Mouse (Mus musculus): ENCODE measurements around the gene Zfp697. TPM values are rescaled to one million over a fixed set of nuclear protein-coding genes. Genes with fewer than 3 reads are reported as not detected.
A peak's percentile ranks its signal among the peaks of the same experiment; 100 is the strongest.
"Not testable (repeated sequence)": the region's sequence is repeated elsewhere in the genome, so short reads cannot be mapped to it uniquely, and the experiment has no call there.

Zfp697 gene
- polyA plus RNA-seq, 1 experiment from 2014 or later, result 2.1 TPM

DNA sequence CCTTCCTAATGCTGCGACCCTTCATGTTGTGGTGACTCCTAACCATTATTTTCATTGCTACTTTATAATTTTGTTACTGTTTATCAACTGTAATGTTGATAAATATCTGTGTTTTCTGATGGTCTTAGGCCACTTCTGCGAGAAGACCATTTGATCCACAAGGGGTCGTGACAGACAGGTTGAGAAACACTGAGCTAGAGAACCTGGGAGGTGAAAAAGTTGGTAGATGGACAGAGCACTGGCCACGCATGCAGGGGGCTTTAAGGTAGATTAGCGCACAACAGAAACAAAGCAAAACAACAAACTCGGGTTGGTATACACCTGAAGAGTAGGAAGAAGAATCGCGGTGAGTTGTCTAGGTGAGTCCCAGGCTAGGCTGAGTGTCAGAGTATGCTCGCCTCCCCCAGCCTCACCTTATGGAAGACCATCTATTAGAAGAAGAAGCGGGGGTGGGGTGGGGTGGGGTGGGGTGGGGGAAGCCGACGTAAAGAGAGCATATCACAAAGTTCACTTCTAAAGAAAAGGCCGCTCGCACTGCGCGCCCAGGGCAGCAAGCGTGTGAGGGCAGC is 500 bp upstream of the Zfp697 start:
- Histone ChIP-seq H3K4me1 (ENCODE audit: control insufficient read depth, low read depth, low read length) (no peaks in the 10 kb centered on the region), H3K4me2 (ENCODE audit: low read depth, low read length) (peak overlapping the region; percentile 48), H3K9ac (ENCODE audit: low read depth, low read length) (peak overlapping the region; percentile 53), H3K27me3 (ENCODE audit: control insufficient read depth, insufficient read depth, low read depth, low read length) (peaks cover 17% of the 10 kb centered on the region), H3K27ac (ENCODE audit: low read length) (no peak overlapping the region), H3K4me3 (ENCODE audit: low read depth, low read length) (peak overlapping the region; percentile 60), H3K36me3 (ENCODE audit: control insufficient read depth, insufficient read depth) (no peaks in the 10 kb centered on the region), H3K9me3 (replicated peaks; ENCODE audit: control insufficient read depth, low read length) (no peaks in the 10 kb centered on the region)
- ATAC-seq (ENCODE audit: low read depth), result 0 out of 2 replicates have a peak, but pooled peaks have one; percentile 21
- 6% methylated on average over 17 of the region's 17 CpGs for WGBS (ENCODE audit: insufficient replicate concordance)

DNA sequence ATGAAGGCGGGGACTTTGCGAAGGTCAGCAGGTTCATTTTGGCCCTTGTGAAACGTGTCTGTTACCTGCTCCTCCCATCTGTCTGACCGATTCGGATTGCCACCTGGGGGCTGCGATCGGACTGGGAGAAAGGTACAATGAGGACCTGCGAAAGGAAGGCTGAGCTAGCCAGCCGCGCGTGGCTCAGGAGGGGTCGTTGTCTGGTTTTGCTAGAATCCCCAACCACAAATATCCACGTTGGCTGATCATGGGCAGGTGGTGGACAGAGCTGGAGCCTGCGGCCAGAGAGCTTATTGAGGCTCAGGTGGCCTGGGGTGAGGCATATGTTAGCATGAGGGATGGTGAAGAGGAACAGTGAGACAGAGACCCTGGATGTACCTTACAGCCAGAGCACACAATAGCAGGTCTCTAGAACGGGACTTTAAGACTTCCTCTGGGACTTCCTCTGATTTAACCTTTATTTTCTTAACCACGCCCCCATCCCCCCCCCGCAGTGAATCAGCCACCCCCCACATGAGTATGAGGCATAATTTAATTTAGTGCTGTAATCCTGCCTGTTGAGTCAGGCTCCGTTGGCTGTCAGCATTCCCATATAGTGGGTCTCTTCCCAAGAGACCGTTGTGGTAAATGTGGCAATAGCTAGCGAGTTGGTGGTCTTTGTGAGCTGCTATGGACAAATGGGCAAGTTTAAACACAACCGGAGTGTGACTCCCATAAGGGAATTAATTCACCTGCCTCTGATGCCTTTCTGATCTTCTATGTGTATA is 946 bp downstream of the Zfp697 start:
- H3K4me2 ChIP-seq (ENCODE audit: low read depth, low read length), result peak overlapping the region; percentile 48
- H3K27me3 ChIP-seq (ENCODE audit: control insufficient read depth, insufficient read depth, low read depth, low read length), result peaks cover 17% of the 10 kb centered on the region
- ATAC-seq (ENCODE audit: low read depth), result no peak
- no peaks in the 10 kb centered on the region for H3K4me1 ChIP-seq (ENCODE audit: control insufficient read depth, low read depth, low read length)
- no peak overlapping the region for H3K27ac ChIP-seq (ENCODE audit: low read length)
- 7% methylated on average over 21 of the region's 21 CpGs for WGBS (ENCODE audit: insufficient replicate concordance)
- no peaks in the 10 kb centered on the region for H3K36me3 ChIP-seq (ENCODE audit: control insufficient read depth, insufficient read depth)
- peak overlapping the region; percentile 60 for H3K4me3 ChIP-seq (ENCODE audit: low read depth, low read length)
- H3K9me3 ChIP-seq (replicated peaks; ENCODE audit: control insufficient read depth, low read length), result no peaks in the 10 kb centered on the region
- H3K9ac ChIP-seq (ENCODE audit: low read depth, low read length), result peak overlapping the region; percentile 53

DNA sequence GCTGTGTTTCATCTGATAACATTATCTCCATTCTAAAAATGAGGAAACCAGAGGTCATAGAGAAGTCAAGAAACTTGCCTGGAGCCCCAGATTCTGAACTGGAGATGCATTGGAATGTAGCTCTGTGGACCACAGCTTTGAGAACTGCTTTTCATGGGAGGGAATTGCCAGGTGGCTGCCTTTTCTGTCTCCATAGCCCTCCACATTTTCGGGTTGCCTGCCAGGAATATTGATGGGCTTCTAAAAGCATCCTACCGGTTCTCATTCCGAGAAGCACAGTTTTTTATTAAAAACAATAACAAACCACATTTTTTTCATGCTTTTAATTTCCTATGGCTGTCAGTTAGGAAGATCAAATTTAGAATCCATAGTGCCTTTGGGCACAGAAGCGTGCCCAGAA is 4.8 kb downstream of the Zfp697 start:
- 52% methylated on average over 4 of the region's 4 CpGs for WGBS (ENCODE audit: insufficient replicate concordance)
- H3K4me1 ChIP-seq (ENCODE audit: control insufficient read depth, low read depth, low read length), result no peaks in the 10 kb centered on the region
- no peaks in the 10 kb centered on the region for H3K36me3 ChIP-seq (ENCODE audit: control insufficient read depth, insufficient read depth)
- no peak overlapping the region for H3K4me2 ChIP-seq (ENCODE audit: low read depth, low read length)
- H3K9ac ChIP-seq (ENCODE audit: low read depth, low read length), result no peak overlapping the region
- H3K4me3 ChIP-seq (ENCODE audit: low read depth, low read length), result no peak overlapping the region
- H3K9me3 ChIP-seq (replicated peaks; ENCODE audit: control insufficient read depth, low read length), result no peaks in the 10 kb centered on the region
- no peak for ATAC-seq (ENCODE audit: low read depth)
- no peak overlapping the region for H3K27ac ChIP-seq (ENCODE audit: low read length)
- peaks cover 12% of the 10 kb centered on the region for H3K27me3 ChIP-seq (ENCODE audit: control insufficient read depth, insufficient read depth, low read depth, low read length)

DNA sequence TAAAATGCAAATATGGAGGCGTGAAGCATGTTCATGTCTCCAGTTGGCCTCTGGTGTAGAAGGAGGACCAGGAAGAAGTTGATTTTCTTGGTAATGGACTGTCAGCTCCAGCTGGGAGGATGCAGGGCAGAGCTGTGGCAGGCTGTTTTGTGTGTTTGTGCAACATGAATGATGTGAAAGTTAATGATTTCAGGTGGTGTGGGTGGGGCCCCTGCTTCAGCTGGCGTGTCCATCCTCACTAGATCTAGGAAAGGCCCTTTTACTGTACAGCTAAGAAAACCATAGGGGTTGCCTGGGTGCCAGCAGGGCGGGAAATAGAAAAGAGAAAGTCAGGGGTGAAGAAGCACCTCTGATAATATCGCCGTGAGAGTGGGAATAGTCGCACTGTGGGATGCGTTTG is 5.5 kb downstream of the Zfp697 start:
- H3K9me3 ChIP-seq (replicated peaks; ENCODE audit: control insufficient read depth, low read length), result no peaks in the 10 kb centered on the region
- H3K4me3 ChIP-seq (ENCODE audit: low read depth, low read length), result no peak overlapping the region
- WGBS (ENCODE audit: insufficient replicate concordance), result 61% methylated on average over 7 of the region's 7 CpGs
- H3K4me1 ChIP-seq (ENCODE audit: control insufficient read depth, low read depth, low read length), result no peaks in the 10 kb centered on the region
- H3K4me2 ChIP-seq (ENCODE audit: low read depth, low read length), result no peak overlapping the region
- ATAC-seq (ENCODE audit: low read depth), result no peak
- no peaks in the 10 kb centered on the region for H3K36me3 ChIP-seq (ENCODE audit: control insufficient read depth, insufficient read depth)
- peaks cover 5% of the 10 kb centered on the region for H3K27me3 ChIP-seq (ENCODE audit: control insufficient read depth, insufficient read depth, low read depth, low read length)
- H3K27ac ChIP-seq (ENCODE audit: low read length), result no peak overlapping the region
- H3K9ac ChIP-seq (ENCODE audit: low read depth, low read length), result no peak overlapping the region

DNA sequence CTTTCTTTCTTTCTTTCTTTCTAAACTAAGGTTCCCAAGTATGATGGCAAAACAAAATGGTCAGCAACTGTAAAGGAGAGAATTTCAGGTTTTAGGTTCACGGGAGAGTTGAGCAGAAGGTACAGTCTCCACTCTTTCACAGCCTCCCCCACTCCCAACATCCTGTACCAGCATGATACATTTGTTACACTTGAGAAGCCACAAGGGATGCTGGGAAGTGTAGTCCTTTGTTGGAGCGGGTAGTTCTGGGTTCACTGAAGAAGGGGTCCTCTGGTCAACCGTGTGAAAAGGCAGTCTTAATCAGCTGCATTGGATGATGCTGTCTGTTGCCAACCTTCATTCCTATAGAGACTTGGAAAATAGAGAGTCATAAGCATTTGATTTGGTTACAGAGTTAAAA is 7.0 kb downstream of the Zfp697 start:
- H3K4me2 ChIP-seq (ENCODE audit: low read depth, low read length), result no peak overlapping the region
- H3K27ac ChIP-seq (ENCODE audit: low read length), result no peak overlapping the region
- no peak for ATAC-seq (ENCODE audit: low read depth)
- H3K36me3 ChIP-seq (ENCODE audit: control insufficient read depth, insufficient read depth), result no peaks in the 10 kb centered on the region
- H3K9me3 ChIP-seq (replicated peaks; ENCODE audit: control insufficient read depth, low read length), result no peaks in the 10 kb centered on the region
- no peak overlapping the region for H3K4me3 ChIP-seq (ENCODE audit: low read depth, low read length)
- H3K4me1 ChIP-seq (ENCODE audit: control insufficient read depth, low read depth, low read length), result no peaks in the 10 kb centered on the region
- no peak overlapping the region for H3K9ac ChIP-seq (ENCODE audit: low read depth, low read length)
- WGBS (ENCODE audit: insufficient replicate concordance), result 51% methylated on average over 3 of the region's 3 CpGs
- no peaks in the 10 kb centered on the region for H3K27me3 ChIP-seq (ENCODE audit: control insufficient read depth, insufficient read depth, low read depth, low read length)

DNA sequence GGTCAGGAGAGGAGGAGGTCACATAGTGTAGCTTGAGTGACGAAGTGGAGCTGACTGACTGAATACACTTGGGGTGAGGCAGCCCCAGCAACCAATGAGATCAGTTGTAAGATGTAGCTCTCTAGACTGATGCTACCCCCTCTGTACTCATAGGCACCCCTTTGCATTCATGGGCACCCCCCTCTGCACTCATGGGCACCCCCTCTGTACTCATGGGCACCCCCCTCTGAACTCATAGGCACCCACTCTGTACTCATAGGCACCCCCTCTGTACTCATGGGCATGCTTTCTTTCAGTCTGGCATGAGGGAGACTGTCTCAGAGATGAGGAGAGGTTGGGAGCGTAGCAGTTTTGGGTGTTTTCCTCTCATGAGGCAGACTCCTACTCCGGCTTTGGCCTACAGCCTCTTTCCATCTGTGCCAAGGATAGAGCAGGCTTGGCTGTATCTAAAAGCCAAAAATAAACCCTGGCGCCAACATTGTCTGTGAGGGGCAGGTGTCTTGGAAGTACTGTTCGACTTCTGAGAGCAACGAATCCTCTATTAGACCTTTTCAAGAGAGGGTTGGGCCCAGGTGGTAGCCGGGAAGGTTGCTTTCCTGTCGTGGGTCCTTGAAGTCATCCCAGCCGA is 22.1 kb downstream of the Zfp697 start:
- H3K27ac ChIP-seq (ENCODE audit: low read length); H3K4me2 ChIP-seq (ENCODE audit: low read depth, low read length); H3K4me1 ChIP-seq (ENCODE audit: control insufficient read depth, low read depth, low read length); H3K9me3 ChIP-seq (replicated peaks; ENCODE audit: control insufficient read depth, low read length); H3K4me3 ChIP-seq (ENCODE audit: low read depth, low read length); H3K36me3 ChIP-seq (ENCODE audit: control insufficient read depth, insufficient read depth); ATAC-seq (ENCODE audit: low read depth); H3K27me3 ChIP-seq (ENCODE audit: control insufficient read depth, insufficient read depth, low read depth, low read length); H3K9ac ChIP-seq (ENCODE audit: low read depth, low read length): not testable (repeated sequence)
- 74% methylated on average over 9 of the region's 9 CpGs for WGBS (ENCODE audit: insufficient replicate concordance)

DNA sequence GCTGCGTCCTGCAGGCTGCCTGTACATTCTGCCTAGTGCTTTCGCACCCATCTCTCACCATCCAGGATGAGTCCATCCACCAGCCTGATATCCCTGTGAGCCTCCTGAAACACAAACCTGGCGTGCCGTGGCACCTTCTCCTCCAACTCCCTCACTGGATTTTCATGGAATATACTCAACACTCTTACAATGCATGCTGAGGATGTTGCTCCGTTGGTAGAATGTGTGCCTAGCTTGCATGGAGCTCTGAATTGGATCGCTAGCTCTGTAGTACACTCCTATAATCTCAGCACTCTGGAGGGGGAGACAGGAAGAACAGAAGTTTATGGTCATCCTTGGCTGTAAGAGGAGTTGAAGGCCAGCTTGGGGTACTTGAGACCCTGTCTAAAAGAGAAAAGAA is 23.6 kb downstream of the Zfp697 start:
- H3K4me1 ChIP-seq (ENCODE audit: control insufficient read depth, low read depth, low read length); H3K4me2 ChIP-seq (ENCODE audit: low read depth, low read length); H3K9me3 ChIP-seq (replicated peaks; ENCODE audit: control insufficient read depth, low read length); ATAC-seq (ENCODE audit: low read depth); H3K4me3 ChIP-seq (ENCODE audit: low read depth, low read length); H3K27ac ChIP-seq (ENCODE audit: low read length); H3K9ac ChIP-seq (ENCODE audit: low read depth, low read length); H3K27me3 ChIP-seq (ENCODE audit: control insufficient read depth, insufficient read depth, low read depth, low read length); H3K36me3 ChIP-seq (ENCODE audit: control insufficient read depth, insufficient read depth): not testable (repeated sequence)
- WGBS (ENCODE audit: insufficient replicate concordance), result 54% methylated on average over 5 of the region's 6 CpGs

DNA sequence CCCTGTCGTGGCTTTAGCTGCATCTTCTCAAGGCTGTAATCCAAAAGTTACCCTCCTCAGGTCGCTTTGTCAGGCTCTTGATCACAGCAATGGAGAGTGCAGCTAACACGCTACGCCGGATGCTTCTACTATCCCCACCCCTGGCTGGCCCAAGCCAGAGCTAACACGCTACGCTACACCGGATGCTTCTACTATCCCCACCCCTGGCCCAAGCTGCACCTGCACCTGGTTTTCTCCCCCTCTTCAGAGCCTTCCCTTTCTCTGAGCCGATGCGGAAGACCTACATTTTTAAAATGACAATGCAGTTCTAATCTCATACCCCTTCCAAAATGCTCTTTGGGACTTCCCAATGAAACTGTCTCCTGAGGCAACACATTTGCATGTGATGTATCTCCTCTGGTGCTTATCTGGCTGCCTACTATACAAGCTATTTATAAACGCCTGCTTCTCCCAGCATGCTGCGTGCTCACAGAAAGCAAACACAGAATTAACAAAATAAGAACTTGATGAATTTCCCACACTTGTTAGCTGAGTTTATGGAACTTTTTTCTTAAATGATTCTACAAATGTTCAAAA is 24.4 kb downstream of the Zfp697 start:
- not testable (repeated sequence) for H3K4me1 ChIP-seq (ENCODE audit: control insufficient read depth, low read depth, low read length); H3K27ac ChIP-seq (ENCODE audit: low read length); H3K4me2 ChIP-seq (ENCODE audit: low read depth, low read length); H3K27me3 ChIP-seq (ENCODE audit: control insufficient read depth, insufficient read depth, low read depth, low read length); ATAC-seq (ENCODE audit: low read depth); H3K9ac ChIP-seq (ENCODE audit: low read depth, low read length); H3K36me3 ChIP-seq (ENCODE audit: control insufficient read depth, insufficient read depth); H3K9me3 ChIP-seq (replicated peaks; ENCODE audit: control insufficient read depth, low read length); H3K4me3 ChIP-seq (ENCODE audit: low read depth, low read length)
- WGBS (ENCODE audit: insufficient replicate concordance), result 52% methylated on average over 12 of the region's 12 CpGs

DNA sequence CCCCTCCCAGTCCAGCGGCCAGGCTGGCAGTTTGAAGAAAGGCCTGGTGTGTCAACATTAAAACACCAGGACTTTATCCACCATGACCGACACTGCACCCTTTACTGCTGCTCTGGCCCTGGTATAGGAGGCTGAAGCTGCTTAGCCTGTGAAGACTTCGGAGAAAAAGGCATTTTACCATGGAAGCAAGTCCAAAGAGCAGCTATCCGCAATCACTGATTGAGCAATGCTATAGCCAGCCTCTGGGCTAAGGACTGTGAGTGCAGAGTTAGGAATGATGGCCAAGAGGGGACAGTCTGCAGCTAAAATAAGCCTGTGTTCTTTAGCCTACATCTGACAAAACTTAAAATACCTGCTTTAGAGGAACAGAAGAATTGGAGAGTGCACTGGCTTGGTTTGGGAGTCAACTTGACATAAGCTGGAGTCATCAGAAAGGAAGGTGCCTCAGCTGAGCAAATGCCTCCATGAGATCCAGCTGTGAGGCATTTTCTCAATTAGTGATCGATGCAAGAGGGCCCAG is 25.1 kb downstream of the Zfp697 start:
- H3K9ac ChIP-seq (ENCODE audit: low read depth, low read length); H3K36me3 ChIP-seq (ENCODE audit: control insufficient read depth, insufficient read depth); H3K27ac ChIP-seq (ENCODE audit: low read length); H3K4me1 ChIP-seq (ENCODE audit: control insufficient read depth, low read depth, low read length); H3K4me2 ChIP-seq (ENCODE audit: low read depth, low read length); H3K9me3 ChIP-seq (replicated peaks; ENCODE audit: control insufficient read depth, low read length); H3K4me3 ChIP-seq (ENCODE audit: low read depth, low read length); H3K27me3 ChIP-seq (ENCODE audit: control insufficient read depth, insufficient read depth, low read depth, low read length): not testable (repeated sequence)
- ATAC-seq (ENCODE audit: low read depth), result peak; percentile 72
- WGBS (ENCODE audit: insufficient replicate concordance), result 50% methylated on average over 5 of the region's 5 CpGs

Data from liver, embryonic 16.5 days (tissue).